Mouse (Mus musculus): ENCODE results near the gene C1rb. TPM values are rescaled to one million over a fixed set of nuclear protein-coding genes. Genes with fewer than 3 reads are reported as not detected.
"Not testable (repeated sequence)": the region's sequence is repeated elsewhere in the genome, so short reads cannot be mapped to it uniquely, and the experiment has no call there.

Gene C1rb
- total RNA-seq, 2 experiments from 2014 or later: 0.20 TPM; not detected in 1

DNA sequence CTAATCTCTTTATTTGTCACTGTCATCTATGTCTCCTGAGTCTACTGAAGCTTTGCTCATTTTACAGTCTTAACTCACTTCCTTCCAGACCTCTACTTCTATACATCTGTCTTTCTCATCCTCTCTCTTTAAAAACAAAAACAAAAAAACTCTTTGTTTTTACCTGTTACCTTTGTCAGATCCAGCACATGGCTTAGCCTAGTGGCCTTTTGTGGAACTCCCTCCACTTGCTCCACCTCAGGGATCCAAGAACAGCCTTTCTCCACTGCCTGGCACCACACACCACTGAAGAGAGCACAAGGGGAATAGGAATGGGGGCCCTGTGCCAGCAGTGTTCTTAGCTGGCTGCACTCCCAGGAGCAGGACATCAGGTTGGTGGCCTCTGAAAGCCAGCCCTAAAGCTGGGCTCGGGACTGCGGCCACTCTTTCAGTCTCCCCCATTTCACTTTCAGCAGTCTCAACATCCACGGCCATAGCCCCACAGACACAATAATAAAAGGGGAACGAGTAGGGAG lies 22.1 kb downstream of the C1rb start:
- no peak for DNase-seq (ENCODE audit: low spot score in 2 of 2)

DNA sequence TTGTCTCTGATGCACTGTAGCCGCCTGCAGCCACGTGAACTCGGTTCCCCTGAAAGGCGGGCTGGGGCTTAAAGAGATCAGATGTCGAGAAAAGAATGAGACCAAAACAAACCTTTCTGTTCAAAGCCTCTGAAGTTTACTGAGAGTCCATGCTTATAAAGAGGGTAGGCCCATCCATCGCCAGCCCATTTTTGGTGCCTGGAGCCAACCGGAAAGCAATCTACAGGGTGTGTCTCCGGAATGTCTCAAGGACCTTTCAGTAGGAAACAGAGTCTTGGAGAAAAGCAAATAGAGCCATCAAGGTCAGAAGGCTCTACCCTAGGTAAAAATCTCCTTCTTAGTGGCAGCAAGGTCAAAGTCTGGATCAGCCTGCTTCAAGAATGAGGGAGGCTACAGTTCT lies 23.0 kb downstream of the C1rb start:
- DNase-seq (ENCODE audit: low spot score in 2 of 2): no peak

DNA sequence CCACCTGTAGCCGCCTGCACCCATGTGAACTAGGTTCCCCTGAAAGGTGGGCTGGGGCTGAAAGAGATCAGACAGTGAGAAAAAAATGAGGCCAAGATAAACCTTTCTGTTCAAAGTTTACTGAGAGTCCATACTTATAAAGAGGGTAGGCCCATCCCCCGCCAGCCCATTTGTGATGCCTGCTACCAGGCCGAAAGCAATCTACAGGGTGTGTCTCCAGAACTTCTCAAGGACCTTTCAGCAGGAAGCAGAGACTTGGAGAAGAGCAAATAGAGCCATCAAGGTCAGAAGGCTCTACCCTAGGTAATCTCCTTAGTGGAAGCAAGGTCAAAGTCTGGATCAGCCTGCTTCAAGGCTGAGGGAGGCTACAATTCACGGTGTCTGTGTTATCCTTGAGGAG lies 31.9 kb downstream of the C1rb start:
- DNase-seq (ENCODE audit: low spot score in 2 of 2): no peak

DNA sequence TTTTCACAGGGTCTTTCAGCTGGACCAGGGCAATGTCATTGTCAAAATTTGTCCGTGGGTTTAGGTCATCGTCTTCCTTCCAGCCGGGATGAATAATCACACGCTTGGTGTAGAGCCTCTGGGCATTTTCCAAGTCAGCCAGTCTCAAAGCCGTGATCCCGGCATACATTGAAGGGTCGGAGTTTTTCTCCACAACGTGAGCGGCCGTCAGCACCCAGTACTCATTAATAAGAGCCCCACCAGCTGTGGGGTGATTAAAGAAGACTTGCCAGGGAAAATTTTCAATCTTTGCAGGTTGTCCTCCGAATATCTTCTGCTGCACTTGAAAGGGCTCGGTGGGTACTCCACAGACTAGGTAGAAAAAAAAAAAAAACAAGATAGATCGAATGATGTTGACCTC lies 55.5 kb downstream of the C1rb start:
- no peak for DNase-seq (ENCODE audit: low spot score in 2 of 2)

DNA sequence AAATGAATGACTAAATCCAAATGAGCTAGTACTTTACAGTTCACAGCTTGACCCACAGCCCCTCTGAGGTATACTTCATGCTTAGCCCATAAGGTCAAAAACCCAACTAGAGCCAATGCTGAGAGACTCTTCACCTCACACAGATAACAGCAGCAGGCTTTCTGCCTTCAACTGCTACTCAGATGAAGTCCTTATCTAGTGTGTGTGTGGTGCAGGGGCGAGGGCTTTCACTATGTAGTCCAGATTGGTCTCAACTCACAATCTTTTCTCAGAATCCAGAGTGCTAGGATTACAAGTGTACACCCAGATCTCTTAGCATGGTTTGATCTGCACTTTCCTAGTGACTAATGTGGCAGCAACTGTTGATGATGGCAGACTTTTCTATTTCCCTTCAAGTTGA lies 56.1 kb downstream of the C1rb start:
- not testable (repeated sequence) for DNase-seq (ENCODE audit: low spot score in 2 of 2)

DNA sequence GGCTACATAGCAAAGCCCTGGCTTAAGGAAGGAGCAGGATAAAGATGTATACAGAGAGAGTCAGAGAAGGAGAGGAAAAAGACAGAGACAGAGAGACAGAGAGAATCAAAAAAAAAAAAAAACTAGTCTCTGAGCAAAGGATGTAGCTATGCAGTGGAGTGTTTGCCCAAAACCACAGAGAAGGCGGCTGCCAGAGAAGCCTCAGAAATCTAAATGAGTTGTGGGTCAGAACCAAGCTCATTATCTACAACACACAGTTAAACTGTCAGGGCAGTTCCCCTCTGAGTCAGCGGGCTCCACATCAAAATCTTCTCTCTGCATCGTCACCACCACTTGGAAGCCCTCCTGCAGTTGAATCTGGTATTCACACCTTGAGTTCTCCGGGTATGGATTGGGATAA lies 60.7 kb downstream of the C1rb start:
- DNase-seq (ENCODE audit: low spot score in 2 of 2): no peak

Other genes with a start within 250 kb of the C1rb start
- gene Pex5, start 155.2 kb upstream of the C1rb start, total RNA-seq (2021): 10 to 100 TPM; 54.2 to 57.3 TPM
- 100 to 1,000 TPM; 269 to 293 TPM for gene Clstn3, start 105.5 kb upstream of the C1rb start, total RNA-seq (2021)
- gene C1rl, start 77.2 kb upstream of the C1rb start, total RNA-seq (2021): under 1 TPM; 0.22 to 0.38 TPM
- gene C1ra, start 57.9 kb upstream of the C1rb start, total RNA-seq (2021): 1 to 10 TPM; 1.2 TPM
- gene C1s1, start 27.9 kb upstream of the C1rb start, total RNA-seq (2021): 1 to 10 TPM in 1 of 2 experiments, under 1 TPM in 1; 0.84 to 1.6 TPM
- under 1 TPM; 0.40 to 0.41 TPM for gene C1s2, start 65.8 kb downstream of the C1rb start, total RNA-seq (2021)
- 10 to 100 TPM; 25.2 to 29.2 TPM for gene Lpcat3, start 92.7 kb downstream of the C1rb start, total RNA-seq (2021)
- 10 to 100 TPM; 52.6 to 58.2 TPM for gene Emg1, start 141.9 kb downstream of the C1rb start, total RNA-seq (2021)
- 100 to 1,000 TPM; 115 to 123 TPM for gene Phb2, start 142.0 kb downstream of the C1rb start, total RNA-seq (2021)
- 1 to 10 TPM; 4.1 to 4.6 TPM for gene Ptpn6, start 168.4 kb downstream of the C1rb start, total RNA-seq (2021)
- 100 to 1,000 TPM; 358 to 368 TPM for gene Grcc10, start 171.1 kb downstream of the C1rb start, total RNA-seq (2021)
- not detected for gene Gm45234, start 185.7 kb downstream of the C1rb start, total RNA-seq (2021)
- 100 to 1,000 TPM; 161 to 181 TPM for gene Atn1, start 186.2 kb downstream of the C1rb start, total RNA-seq (2021)
- 1,000 to 10,000 TPM; 1,059 TPM for gene Eno2, start 199.4 kb downstream of the C1rb start, total RNA-seq (2021)
- 1 to 10 TPM; 2.7 to 4.7 TPM for gene Lrrc23, start 209.4 kb downstream of the C1rb start, total RNA-seq (2021)
- gene Spsb2, start 238.4 kb downstream of the C1rb start, total RNA-seq (2021): 1 to 10 TPM; 4.5 to 5.1 TPM
- gene Tpi1, start 244.0 kb downstream of the C1rb start, total RNA-seq (2021): 100 to 1,000 TPM; 796 to 825 TPM

Data from layer of hippocampus, adult 18-20 months (tissue).